Mouse (Mus musculus) G1E (cell line): Measurements from ENCODE around the gene Gabbr2.

Experiments
- CTCF ChIP-seq: IDR thresholded peaks from 2 replicates; pipeline ENCODE4 v1.5.1; 2012; ENCODE audit warnings: low read depth, low read length, inconsistent platforms, mixed read lengths
- GATA1 ChIP-seq: IDR thresholded peaks from 2 replicates; pipeline ENCODE4 v1.6.1; 2012; ENCODE audit warnings: borderline replicate concordance, low read length, inconsistent platforms, mixed read lengths
- GATA2 ChIP-seq: IDR thresholded peaks from 2 replicates; pipeline ENCODE4 v1.6.1; 2012; ENCODE audit warnings: low read depth, low read length, inconsistent platforms, borderline replicate concordance
- POLR2AphosphoS5 ChIP-seq: IDR thresholded peaks from 2 replicates; pipeline ENCODE4 v1.6.1; 2012; ENCODE audit warnings: low read depth, low read length, inconsistent platforms; ENCODE audit not compliant: insufficient replicate concordance
- TAL1 ChIP-seq: conservative IDR thresholded peaks from 2 replicates; pipeline ENCODE4 v1.6.1; 2012; ENCODE audit warnings: low read depth, low read length, inconsistent platforms, mixed read lengths

DNA sequence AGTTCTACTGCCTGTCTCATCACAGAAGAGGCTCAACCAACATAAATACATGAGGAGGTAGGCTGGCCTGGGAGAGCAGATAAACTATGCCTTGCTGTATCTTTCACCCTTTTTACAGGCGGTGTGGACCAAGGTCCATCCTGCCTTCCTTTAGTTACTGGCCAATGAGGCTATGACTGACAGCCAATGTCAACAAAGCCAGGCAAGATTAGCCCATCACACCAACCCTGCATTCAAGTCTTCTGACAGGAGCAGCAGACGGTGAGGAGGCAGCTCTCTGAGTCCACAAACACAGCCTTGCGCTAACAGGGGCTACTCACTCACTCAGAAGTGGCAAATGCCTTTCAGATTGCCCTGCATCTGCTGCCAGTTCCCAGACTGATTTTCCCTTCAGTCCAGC, 3.4 kb downstream of the Gabbr2 start:
- TF ChIP-seq CTCF (no peak), GATA1 (no peak), POLR2AphosphoS5 (no peak), GATA2 (no peak), TAL1 (no peak)
